Mouse (Mus musculus): ENCODE data around the gene Ptprn2. TPM values are rescaled to one million over a fixed set of nuclear protein-coding genes. Genes with fewer than 3 reads are reported as not detected.

The Ptprn2 gene
- polyA plus RNA-seq, 1 experiment from 2014 or later: 0.30 TPM

DNA sequence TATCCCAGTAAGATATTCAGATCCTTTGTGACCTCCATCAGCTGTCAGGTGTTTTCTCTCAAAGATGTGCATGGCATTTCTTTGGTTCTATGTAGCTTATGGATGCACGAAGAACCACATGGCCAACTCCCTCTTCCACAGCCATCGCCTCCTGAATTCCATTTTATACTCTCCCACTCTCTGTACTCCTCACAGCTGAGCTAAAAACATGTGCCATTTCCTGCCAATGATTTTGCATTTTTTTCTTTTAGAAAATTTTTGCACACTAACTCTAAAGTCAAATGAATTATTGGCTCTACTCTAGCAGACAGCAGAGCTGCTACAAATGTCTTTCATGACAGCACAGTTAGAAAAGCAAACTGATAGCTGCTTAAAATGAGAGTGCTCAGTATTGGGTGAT is 320.6 kb downstream of the Ptprn2 start:
- Histone ChIP-seq H3K4me3 (ENCODE audit: low read depth, low read length) (no peak overlapping the region), H3K36me3 (ENCODE audit: insufficient read depth) (no peaks in the 10 kb centered on the region), H3K4me2 (no peak overlapping the region), H3K27me3 (ENCODE audit: insufficient read depth, low read length) (no peaks in the 10 kb centered on the region), H3K27ac (ENCODE audit: low read depth) (no peak overlapping the region), H3K4me1 (ENCODE audit: insufficient read depth) (no peaks in the 10 kb centered on the region), H3K9me3 (ENCODE audit: low read depth, low read length) (no peaks in the 10 kb centered on the region), H3K9ac (no peak overlapping the region)
- WGBS: 73% methylated on average over 2 of the region's 2 CpGs
- ATAC-seq (ENCODE audit: insufficient read depth): no peak
- TF ChIP-seq CTCF (IDR thresholded peaks at IDR 0.05; ENCODE audit: low read depth): no peak
- DNase-seq: no peak

- Histone ChIP-seq H3K4me3 (ENCODE audit: low read depth, low read length) (no peak overlapping the region), H3K36me3 (ENCODE audit: insufficient read depth) (no peaks in the 10 kb centered on the region), H3K9me3 (ENCODE audit: low read depth, low read length) (no peaks in the 10 kb centered on the region), H3K4me1 (ENCODE audit: insufficient read depth) (no peaks in the 10 kb centered on the region), H3K27me3 (ENCODE audit: insufficient read depth, low read length) (no peaks in the 10 kb centered on the region), H3K27ac (ENCODE audit: low read depth) (no peak overlapping the region), H3K9ac (no peak overlapping the region), H3K4me2 (no peak overlapping the region)
- ATAC-seq (ENCODE audit: insufficient read depth) (no peak), DNase-seq (no peak)
- no peak for TF ChIP-seq CTCF (IDR thresholded peaks at IDR 0.05; ENCODE audit: low read depth)
- 77% methylated on average over 5 of the region's 5 CpGs for WGBS
Measured at GRCm38 (mm10) chr12:116813012-116813411, 327.5 kb downstream of the Ptprn2 start.

GRCm38 (mm10) chr12:116819836-116820235 is 334.3 kb downstream of the Ptprn2 start:
- Histone ChIP-seq H3K9me3 (ENCODE audit: low read depth, low read length) (no peaks in the 10 kb centered on the region), H3K36me3 (ENCODE audit: insufficient read depth) (no peaks in the 10 kb centered on the region), H3K27ac (ENCODE audit: low read depth) (no peak overlapping the region), H3K27me3 (ENCODE audit: insufficient read depth, low read length) (no peaks in the 10 kb centered on the region), H3K9ac (no peak overlapping the region), H3K4me1 (ENCODE audit: insufficient read depth) (no peaks in the 10 kb centered on the region), H3K4me2 (no peak overlapping the region), H3K4me3 (ENCODE audit: low read depth, low read length) (no peak overlapping the region)
- DNase-seq (no peak), ATAC-seq (ENCODE audit: insufficient read depth) (no peak)
- no peak for TF ChIP-seq CTCF (IDR thresholded peaks at IDR 0.05; ENCODE audit: low read depth)
- WGBS: 60% methylated on average over 2 of the region's 2 CpGs

DNA sequence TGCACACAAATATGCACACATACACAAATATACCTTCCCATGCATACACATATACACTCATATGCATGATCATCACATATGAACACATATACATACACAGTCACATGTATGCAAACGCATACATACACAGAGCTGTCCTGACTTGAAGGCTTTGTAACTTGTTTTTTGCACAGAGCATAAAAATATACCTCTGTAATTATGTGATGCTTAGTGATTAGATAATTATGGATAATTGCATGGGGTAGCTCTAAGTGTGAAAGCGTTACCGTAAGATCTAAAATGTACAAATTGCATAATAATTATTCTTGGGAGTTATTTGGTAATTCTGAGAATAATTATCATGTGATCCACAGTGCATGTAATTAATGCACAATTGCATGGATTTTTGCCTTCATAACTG is 337.8 kb downstream of the Ptprn2 start:
- no peak overlapping the region for H3K9ac ChIP-seq
- H3K4me1 ChIP-seq (ENCODE audit: insufficient read depth): no peaks in the 10 kb centered on the region
- DNase-seq (no peak), ATAC-seq (ENCODE audit: insufficient read depth) (no peak)
- no peaks in the 10 kb centered on the region for H3K27me3 ChIP-seq (ENCODE audit: insufficient read depth, low read length)
- 92% methylated on average over 3 of the region's 3 CpGs for WGBS
- no peak for TF ChIP-seq CTCF (IDR thresholded peaks at IDR 0.05; ENCODE audit: low read depth)
- H3K4me3 ChIP-seq (ENCODE audit: low read depth, low read length): no peak overlapping the region
- no peak overlapping the region for H3K4me2 ChIP-seq
- H3K36me3 ChIP-seq (ENCODE audit: insufficient read depth): no peaks in the 10 kb centered on the region
- H3K27ac ChIP-seq (ENCODE audit: low read depth): no peak overlapping the region
- H3K9me3 ChIP-seq (ENCODE audit: low read depth, low read length): no peaks in the 10 kb centered on the region

DNA sequence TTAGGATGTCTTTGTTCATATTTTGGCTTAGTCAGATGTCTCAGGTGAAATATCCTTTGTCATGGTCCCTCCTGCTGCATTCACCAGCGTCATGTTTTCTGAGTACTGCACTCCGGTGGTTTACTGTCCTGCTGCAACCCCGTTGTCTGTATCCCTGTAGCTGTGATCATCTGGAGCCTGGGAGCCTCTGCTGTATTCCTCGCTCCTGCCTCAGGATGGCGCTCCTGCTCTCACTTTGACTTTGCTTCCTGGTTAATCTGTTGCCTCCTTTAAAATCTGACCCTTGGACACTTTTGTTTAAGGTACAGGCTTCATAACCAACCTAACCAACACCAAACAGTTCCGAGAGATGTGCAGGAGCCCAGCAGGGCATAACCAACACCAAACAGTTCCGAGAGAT is 342.2 kb downstream of the Ptprn2 start:
- no peak for TF ChIP-seq CTCF (IDR thresholded peaks at IDR 0.05; ENCODE audit: low read depth)
- Histone ChIP-seq H3K27me3 (ENCODE audit: insufficient read depth, low read length) (no peaks in the 10 kb centered on the region), H3K9me3 (ENCODE audit: low read depth, low read length) (no peaks in the 10 kb centered on the region), H3K4me1 (ENCODE audit: insufficient read depth) (no peaks in the 10 kb centered on the region), H3K27ac (ENCODE audit: low read depth) (no peak overlapping the region), H3K4me2 (no peak overlapping the region), H3K9ac (no peak overlapping the region), H3K36me3 (ENCODE audit: insufficient read depth) (no peaks in the 10 kb centered on the region), H3K4me3 (ENCODE audit: low read depth, low read length) (no peak overlapping the region)
- WGBS: 46% methylated on average over 7 of the region's 7 CpGs
- DNase-seq (no peak), ATAC-seq (ENCODE audit: insufficient read depth) (no peak)

DNA sequence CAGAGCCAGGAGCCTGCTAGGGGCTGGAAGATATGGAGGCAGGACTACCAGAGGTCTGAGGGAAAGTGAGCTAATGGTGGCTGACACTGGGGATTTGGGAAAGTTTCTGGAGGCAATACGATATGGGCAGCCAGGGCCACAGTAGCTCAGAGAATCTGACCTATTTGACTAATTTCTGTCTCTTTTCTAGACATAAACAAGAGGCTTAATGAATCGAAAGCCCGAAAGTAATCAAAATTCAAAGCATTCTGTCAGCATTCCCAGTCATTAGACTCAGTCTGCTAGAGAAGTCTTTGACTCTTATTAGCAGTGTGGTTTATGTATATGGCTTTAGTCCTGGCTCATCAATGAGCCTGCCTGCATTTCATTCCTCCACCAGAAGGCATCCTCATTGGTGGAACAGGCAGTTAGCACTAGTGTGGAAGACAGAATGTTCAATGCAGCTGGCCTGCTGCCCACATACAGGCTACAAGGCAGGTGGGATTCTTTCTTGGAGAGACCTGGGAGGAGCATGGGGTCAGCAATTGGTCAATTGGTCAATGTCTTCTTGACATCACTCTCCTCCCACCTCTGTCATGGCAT is 353.2 kb downstream of the Ptprn2 start:
- no peak overlapping the region for H3K4me3 ChIP-seq (ENCODE audit: low read depth, low read length)
- no peak for DNase-seq
- no peak overlapping the region for H3K4me2 ChIP-seq
- no peaks in the 10 kb centered on the region for H3K4me1 ChIP-seq (ENCODE audit: insufficient read depth)
- WGBS: 64% methylated on average over 3 of the region's 3 CpGs
- H3K9me3 ChIP-seq (ENCODE audit: low read depth, low read length): no peaks in the 10 kb centered on the region
- no peak for ATAC-seq (ENCODE audit: insufficient read depth)
- TF ChIP-seq CTCF (IDR thresholded peaks at IDR 0.05; ENCODE audit: low read depth): no peak
- H3K27me3 ChIP-seq (ENCODE audit: insufficient read depth, low read length): no peaks in the 10 kb centered on the region
- no peak overlapping the region for H3K27ac ChIP-seq (ENCODE audit: low read depth)
- no peaks in the 10 kb centered on the region for H3K36me3 ChIP-seq (ENCODE audit: insufficient read depth)
- no peak overlapping the region for H3K9ac ChIP-seq

DNA sequence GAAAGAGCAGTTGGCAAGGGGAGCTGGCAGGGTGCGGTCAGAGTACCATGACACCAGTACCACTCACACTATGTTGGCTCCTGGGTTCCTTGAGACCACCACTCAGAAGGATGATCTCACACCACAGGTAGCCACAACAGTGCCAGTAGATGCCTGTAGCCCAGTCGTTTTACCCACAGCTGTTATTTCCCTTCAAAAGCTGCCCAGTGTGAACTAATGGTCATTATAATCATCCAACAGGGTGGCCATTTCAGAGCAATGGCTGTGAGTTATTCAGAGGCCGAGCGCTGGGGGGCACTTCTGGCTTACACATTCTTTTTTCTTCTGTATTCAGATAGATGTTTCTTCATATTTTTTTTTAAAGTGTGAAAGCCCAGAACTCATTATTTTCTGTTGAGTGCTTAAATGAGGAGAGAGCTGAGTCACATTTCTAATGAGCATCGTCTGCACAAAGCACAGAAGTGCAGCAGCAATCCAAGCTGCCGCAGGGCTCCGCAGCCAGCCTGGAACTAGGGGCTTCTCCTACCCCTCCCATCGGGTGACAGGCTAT is 357.3 kb downstream of the Ptprn2 start:
- Histone ChIP-seq H3K36me3 (ENCODE audit: insufficient read depth) (no peaks in the 10 kb centered on the region), H3K27ac (ENCODE audit: low read depth) (no peak overlapping the region), H3K4me3 (ENCODE audit: low read depth, low read length) (no peak overlapping the region), H3K9ac (no peak overlapping the region), H3K27me3 (ENCODE audit: insufficient read depth, low read length) (no peaks in the 10 kb centered on the region), H3K4me2 (no peak overlapping the region), H3K9me3 (ENCODE audit: low read depth, low read length) (no peaks in the 10 kb centered on the region), H3K4me1 (ENCODE audit: insufficient read depth) (no peaks in the 10 kb centered on the region)
- WGBS: 73% methylated on average over 8 of the region's 8 CpGs
- DNase-seq (no peak), ATAC-seq (ENCODE audit: insufficient read depth) (no peak)
- no peak for TF ChIP-seq CTCF (IDR thresholded peaks at IDR 0.05; ENCODE audit: low read depth)

Data from lung, embryonic 14.5 days (tissue).